Mouse (Mus musculus) MEL (cell line): Measurements from ENCODE around the gene Klhl5. TPM values are rescaled to one million over a fixed set of nuclear protein-coding genes. Genes with fewer than 3 reads are reported as not detected.

Source experiments
- DNase-seq: peaks from one replicate; pipeline ENCODE4 v3.0.0; 2011; ENCODE audit warnings: low read depth, low spot score
- H3K27ac ChIP-seq: 2 replicates; pipeline ENCODE4 v1.5.1; 2012; ENCODE audit warnings: low read depth, mild to moderate bottlenecking, control low read depth, low read length, moderate library complexity; ENCODE audit not compliant: control insufficient read depth
- H3K27me3 ChIP-seq, 2 experiments: fragments of 150-350 bp in 1 of 2; sonication (generic) in 1 of 2; 2 replicates each; pipeline ENCODE4 v1.6.1; 2012; ENCODE audit warnings: low read length in 2 of 2, mild to moderate bottlenecking in 2 of 2, improper control_type of control experiment in 1 of 2, moderate library complexity in 1 of 2; ENCODE audit not compliant: insufficient read depth in 2 of 2, control insufficient read depth in 1 of 2
- H3K36me3 ChIP-seq, 2 experiments: 2 replicates each; pipeline ENCODE4 v1.6.1; 2012 to 2014; ENCODE audit warnings: low read length in 2 of 2, improper control_type of control experiment in 1 of 2, inconsistent platforms in 1 of 2, mild to moderate bottlenecking in 1 of 2; ENCODE audit not compliant: insufficient read depth in 2 of 2, control insufficient read depth in 1 of 2
- H3K4me1 ChIP-seq, 2 experiments: fragments of 150-350 bp in 1 of 2; sonication (generic) in 1 of 2; 2 replicates each; pipeline ENCODE4 v1.6.1; 2012; ENCODE audit warnings: low read length in 2 of 2, improper control_type of control experiment in 1 of 2, mild to moderate bottlenecking in 1 of 2; ENCODE audit not compliant: insufficient read depth in 2 of 2, control insufficient read depth in 1 of 2
- H3K4me3 ChIP-seq, 2 experiments: fragments of 150-350 bp in 1 of 2; sonication (generic) in 1 of 2; 2 replicates each; pipeline ENCODE4 v1.5.1; 2012; ENCODE audit warnings: low read depth in 2 of 2, low read length in 2 of 2, mild to moderate bottlenecking in 2 of 2, moderate library complexity in 2 of 2, control low read depth in 1 of 2, improper control_type of control experiment in 1 of 2; ENCODE audit not compliant: control insufficient read depth in 1 of 2, insufficient read depth in 1 of 2
- H3K79me2 ChIP-seq: 2 replicates; pipeline ENCODE4 v1.6.1; 2012; ENCODE audit warnings: mild to moderate bottlenecking, low read length, moderate library complexity; ENCODE audit not compliant: control insufficient read depth, poor library complexity, insufficient read depth
- H3K9ac ChIP-seq: 2 replicates; pipeline ENCODE4 v1.6.1; 2012; ENCODE audit warnings: low read depth, mild to moderate bottlenecking, control low read depth, low read length, moderate library complexity; ENCODE audit not compliant: control insufficient read depth, poor library complexity, severe bottlenecking
- H3K9me3 ChIP-seq: fragments of 150-350 bp; sonication (generic); replicated peaks from 2 replicates; pipeline ENCODE4 v1.6.1; 2012; ENCODE audit warnings: mild to moderate bottlenecking, low read length, improper control_type of control experiment, moderate library complexity; ENCODE audit not compliant: insufficient read depth
- CHD1 ChIP-seq: IDR thresholded peaks from 2 replicates; pipeline ENCODE4 v1.6.1; 2012; ENCODE audit warnings: low read depth, mild to moderate bottlenecking, inconsistent platforms, low read length, improper control_type of control experiment
- CHD2 ChIP-seq: IDR thresholded peaks from 2 replicates; pipeline ENCODE4 v1.6.1; 2011; ENCODE audit warnings: low read length, improper control_type of control experiment
- ELF1 ChIP-seq: IDR thresholded peaks from 2 replicates; pipeline ENCODE4 v1.6.1; 2014; ENCODE audit warnings: low read depth, mild to moderate bottlenecking, inconsistent platforms, low read length, improper control_type of control experiment, moderate library complexity
- ETS1 ChIP-seq: IDR thresholded peaks from 2 replicates; pipeline ENCODE4 v1.6.1; 2012; ENCODE audit warnings: low read depth, mild to moderate bottlenecking, inconsistent platforms, low read length, improper control_type of control experiment, moderate library complexity
- GABPA ChIP-seq: IDR thresholded peaks from 2 replicates; pipeline ENCODE4 v1.6.1; 2012; ENCODE audit warnings: low read depth, mild to moderate bottlenecking, inconsistent platforms, low read length, improper control_type of control experiment, moderate library complexity
- JUND ChIP-seq: IDR thresholded peaks from 2 replicates; pipeline ENCODE4 v1.6.1; 2011; ENCODE audit warnings: low read depth, mild to moderate bottlenecking, improper control_type of control experiment, low read length
- MXI1 ChIP-seq: IDR thresholded peaks from 2 replicates; pipeline ENCODE4 v1.6.1; 2011; ENCODE audit warnings: mild to moderate bottlenecking, low read depth, low read length, improper control_type of control experiment
- MYB ChIP-seq: IDR thresholded peaks from 2 replicates; pipeline ENCODE4 v1.6.1; 2011; ENCODE audit warnings: mild to moderate bottlenecking, low read depth, low read length, improper control_type of control experiment
- MYC ChIP-seq: IDR thresholded peaks from 2 replicates; pipeline ENCODE4 v1.6.1; 2011; ENCODE audit warnings: low read depth, mild to moderate bottlenecking, low read length, improper control_type of control experiment, moderate library complexity
- POLR2A ChIP-seq, 2 experiments: IDR thresholded peaks; 2 replicates each; pipeline ENCODE4 v1.6.1; 2011 to 2012; ENCODE audit warnings: low read length in 2 of 2, mild to moderate bottlenecking in 2 of 2, control low read depth in 1 of 2, improper control_type of control experiment in 1 of 2, low read depth in 1 of 2, moderate library complexity in 1 of 2; ENCODE audit not compliant: control insufficient read depth in 1 of 2, insufficient read depth in 1 of 2, poor library complexity in 1 of 2
- POLR2AphosphoS2 ChIP-seq: IDR thresholded peaks from 2 replicates; pipeline ENCODE4 v1.6.1; 2011; ENCODE audit warnings: low read length, improper control_type of control experiment
- RAD21 ChIP-seq: IDR thresholded peaks from 2 replicates; pipeline ENCODE4 v1.6.1; 2011; ENCODE audit warnings: mild to moderate bottlenecking, low read depth, low read length, improper control_type of control experiment
- SIN3A ChIP-seq: IDR thresholded peaks from 2 replicates; pipeline ENCODE4 v1.6.1; 2012; ENCODE audit warnings: low read length, improper control_type of control experiment, inconsistent platforms
- SMC3 ChIP-seq: IDR thresholded peaks from 2 replicates; pipeline ENCODE4 v1.6.1; 2011; ENCODE audit warnings: low read depth, low read length, improper control_type of control experiment
- USF2 ChIP-seq, 2 experiments: IDR thresholded peaks; 2 replicates each; pipeline ENCODE4 v1.6.1; 2011 to 2012; ENCODE audit warnings: improper control_type of control experiment in 2 of 2, low read length in 2 of 2, borderline replicate concordance in 1 of 2, inconsistent platforms in 1 of 2, low read depth in 1 of 2, mild to moderate bottlenecking in 1 of 2; ENCODE audit not compliant: insufficient read depth in 1 of 2
- polyA plus RNA-seq, 2 experiments: library from polyadenylated mRNA; stranded (reverse) in 1 of 2; unstranded in 1 of 2; fragments of >175 nt in 1 of 2; fragments of >200 nt in 1 of 2; gene quantifications; 2 replicates each; pipeline versions ENCODE4 v1.2.1 to v1.2.4; 2012; ENCODE audit warnings: low replicate concordance in 2 of 2, low read depth in 1 of 2; ENCODE audit not compliant: insufficient read length in 2 of 2, insufficient read depth in 1 of 2, missing spikeins in 1 of 2
- total RNA-seq: library from RNA; depleted of rRNA; stranded (reverse); fragments of 300-350 nt; gene quantifications from 2 replicates; pipeline ENCODE4 v1.2.3, GENCODE M21; 2012

The Klhl5 gene
- total and polyA plus RNA-seq, 3 experiments: 8.0 to 15.5 TPM; not detected in 1

- Histone ChIP-seq H3K4me1 (no peaks in the 10 kb centered on the region), H3K9ac (no peak overlapping the region), H3K27me3 (no peaks in the 10 kb centered on the region), H3K79me2 (no peaks in the 10 kb centered on the region), H3K4me3 (no peak overlapping the region), H3K9me3 (no peaks in the 10 kb centered on the region), H3K36me3 (no peaks in the 10 kb centered on the region), H3K27ac (no peak overlapping the region)
- TF ChIP-seq SIN3A (no peak), CHD1 (no peak)
- DNase-seq: no peak
Measured at GRCm38 (mm10) chr5:65170206-65170605, 62.9 kb downstream of the Klhl5 start.

GRCm38 (mm10) chr5:65175035-65175917 lies 67.9 kb downstream of the Klhl5 start:
- Histone ChIP-seq H3K27ac (no peak overlapping the region), H3K36me3 (no peaks in the 10 kb centered on the region), H3K4me1 (no peaks in the 10 kb centered on the region), H3K27me3 (no peaks in the 10 kb centered on the region; a peak in 2 of 4 replicates), H3K9ac (no peak overlapping the region), H3K9me3 (no peaks in the 10 kb centered on the region), H3K79me2 (no peaks in the 10 kb centered on the region), H3K4me3 (no peak overlapping the region)
- no peak for TF ChIP-seq GABPA
- TF ChIP-seq JUND: no peak
- no peak for TF ChIP-seq ETS1
- no peak for TF ChIP-seq RAD21
- no peak for TF ChIP-seq MYC
- TF ChIP-seq POLR2A (IDR thresholded peaks at IDR 0.05; ENCODE audit: control insufficient read depth in 1 of 2, insufficient read depth in 1 of 2, low read depth in 1 of 2, low read length in 2 of 2, poor library complexity in 1 of 2): no peak
- TF ChIP-seq CHD2: no peak
- no peak for TF ChIP-seq USF2 (IDR thresholded peaks at IDR 0.05; ENCODE audit: borderline replicate concordance in 1 of 2, insufficient read depth in 1 of 2, low read depth in 1 of 2, low read length in 2 of 2)
- TF ChIP-seq POLR2AphosphoS2: no peak
- no peak for TF ChIP-seq MYB
- no peak for TF ChIP-seq ELF1
- TF ChIP-seq SMC3: no peak
- TF ChIP-seq MXI1: no peak
- DNase-seq: no peak
